Comparison of ENCODE assay signal across 26 mouse cellular contexts in genomic region chr12:69267956-69268632, GRCm38 (mm10). TPM values are rescaled to one million over a fixed set of nuclear protein-coding genes. Genes with fewer than 3 reads are reported as not detected.
DNase-seq lines count a peak whose midpoint lies in the region; ATAC-seq and TF ChIP-seq lines count a peak whose summit lies in the region.
"Had no signal": no experiment of that assay in that cellular context is flagged by ENCODE, and none has a peak within 500 bp of the region (broad histone marks: within the 10 kb centered on the region; RNA-seq: fewer than 3 reads in every experiment).

No protein-coding gene starts in this region.

- no peaks in the 10 kb centered on the region for H3K27me3 ChIP-seq in forebrain, postnatal 0 days (ENCODE audit: insufficient read depth, low read length)
- H3K27me3 ChIP-seq in forebrain, embryonic 15.5 days: no peaks in the 10 kb centered on the region
- H3K27me3 ChIP-seq: embryonic facial prominence, embryonic 12.5 days; heart, embryonic 12.5 days; limb, embryonic 12.5 days; liver, embryonic 15.5 days; midbrain, embryonic 12.5 days had no signal

- H3K27ac ChIP-seq in forebrain, postnatal 0 days (ENCODE audit: low read depth, low read length): no peak overlapping the region
- no peak overlapping the region for H3K27ac ChIP-seq in forebrain, embryonic 15.5 days (replicated peaks)
- H3K27ac ChIP-seq: embryonic facial prominence, embryonic 12.5 days; heart, adult 2 months; hindbrain, embryonic 14.5 days; limb, embryonic 12.5 days; liver, embryonic 15.5 days; midbrain, embryonic 12.5 days had no signal

- 66% methylated on average over 11 of the region's 11 CpGs for WGBS in forebrain, postnatal 0 days
- 71% methylated on average over 11 of the region's 11 CpGs for WGBS in forebrain, embryonic 15.5 days

- H3K4me2 ChIP-seq in forebrain, postnatal 0 days (ENCODE audit: low read depth): no peak overlapping the region; the same call in 1 of the 2 replicates
- no peak overlapping the region for H3K4me2 ChIP-seq in forebrain, embryonic 15.5 days (replicated peaks)
- H3K4me2 ChIP-seq: embryonic facial prominence, embryonic 12.5 days; heart, embryonic 12.5 days; hindbrain, embryonic 14.5 days; limb, embryonic 12.5 days; liver, embryonic 15.5 days; lung, embryonic 14.5 days; midbrain, embryonic 12.5 days had no signal

- intact Hi-C loops in left cerebral cortex, postnatal 14 days (cut with DNase I): no loop called here

- H3K4me3 ChIP-seq in forebrain, postnatal 0 days (ENCODE audit: low read depth, low read length): no peak overlapping the region
- no peak overlapping the region for H3K4me3 ChIP-seq in forebrain, embryonic 15.5 days
- H3K4me3 ChIP-seq: embryonic facial prominence, embryonic 12.5 days; heart, adult 2 months; heart, embryonic 12.5 days; limb, embryonic 12.5 days; liver, embryonic 15.5 days; midbrain, embryonic 12.5 days had no signal

- no peaks in the 10 kb centered on the region for H3K36me3 ChIP-seq in forebrain, postnatal 0 days (ENCODE audit: insufficient read depth)
- H3K36me3 ChIP-seq in forebrain, embryonic 15.5 days: no peaks in the 10 kb centered on the region
- H3K36me3 ChIP-seq: embryonic facial prominence, embryonic 12.5 days; G1E; heart, embryonic 12.5 days; limb, embryonic 12.5 days; liver, embryonic 15.5 days; midbrain, embryonic 12.5 days had no signal

- H3K9me3 ChIP-seq in forebrain, postnatal 0 days (ENCODE audit: low read length): no peaks in the 10 kb centered on the region
- H3K9me3 ChIP-seq in forebrain, embryonic 15.5 days: no peaks in the 10 kb centered on the region
- H3K9me3 ChIP-seq: embryonic facial prominence, embryonic 12.5 days; G1E; heart, embryonic 12.5 days; limb, embryonic 12.5 days; liver, embryonic 15.5 days; midbrain, embryonic 12.5 days had no signal

- no peak overlapping the region for H3K9ac ChIP-seq in forebrain, postnatal 0 days
- no peak overlapping the region for H3K9ac ChIP-seq in forebrain, embryonic 15.5 days (replicated peaks)
- H3K9ac ChIP-seq: embryonic facial prominence, embryonic 12.5 days; heart, embryonic 12.5 days; hindbrain, embryonic 14.5 days; limb, embryonic 12.5 days; liver, embryonic 15.5 days; lung, embryonic 14.5 days; midbrain, embryonic 12.5 days had no signal

- TF ChIP-seq CTCF in forebrain, postnatal 0 days (IDR thresholded peaks at IDR 0.05; ENCODE audit: low read depth): no peak

- peak; percentile 35 for DNase-seq in forebrain, postnatal 0 days
- DNase-seq in left cerebral cortex, postnatal 14 days (ENCODE audit: low spot score in 2 of 2): peak; percentile 6 to 43
- no peak for DNase-seq in left cerebral cortex, adult 11 months (ENCODE audit: low spot score)
- DNase-seq in right cerebral cortex, postnatal 10 days (ENCODE audit: low spot score in 2 of 2): peak; percentile 27 to 38
- DNase-seq in right cerebral cortex, postnatal 25 days: no peak
- no peak for DNase-seq in lung, postnatal 25 days (ENCODE audit: low spot score)
- DNase-seq: adrenal gland, postnatal 10 days; cerebellum, adult 11-12 months; cerebellum, adult 9-11 months; embryo, embryonic 11 days; gastrocnemius, postnatal 36 days; heart, adult 2 months; kidney, adult 9 months; kidney, postnatal 10 days; lung, embryonic 14.5 days; lung, postnatal 14 days; thymus, postnatal 14 days had no signal

- peak; percentile 76 for ATAC-seq in forebrain, postnatal 0 days
- no peak; the same call in 1 of the 2 replicates for ATAC-seq in forebrain, embryonic 15.5 days (replicated peaks)
- ATAC-seq: intestine, postnatal 0 days had no signal

- H3K4me1 ChIP-seq in forebrain, postnatal 0 days (ENCODE audit: insufficient read depth): no peaks in the 10 kb centered on the region
- no peaks in the 10 kb centered on the region for H3K4me1 ChIP-seq in forebrain, embryonic 15.5 days
- H3K4me1 ChIP-seq: embryonic facial prominence, embryonic 12.5 days; heart, embryonic 12.5 days; limb, embryonic 12.5 days; liver, embryonic 15.5 days; midbrain, embryonic 12.5 days had no signal

RNA-seq across cellular contexts. Expression of gene Klhdc1, which starts 27.1 kb away (rescaled TPM):
- 11.2 and 12.8 TPM in 2 replicates for total RNA-seq in forebrain, postnatal 0 days (2014; rRNA removed)
- polyA plus RNA-seq in forebrain, postnatal 0 days (2015; fragmentation: Nextera tagmentation; extraction: Ambion mirVana): 22.0 and 23.7 TPM in 2 replicates
- 9.7 and 10.5 TPM in 2 replicates for polyA plus RNA-seq in forebrain, embryonic 15.5 days (2015; fragmentation: Nextera tagmentation; extraction: Ambion mirVana)
- total RNA-seq in left cerebral cortex, postnatal 14 days (2021): 10 to 100 TPM; 17.4 to 21.1 TPM

RNA-seq across cellular contexts. Expression of gene Klhdc2, which starts 28.4 kb away (rescaled TPM):
- total RNA-seq in forebrain, postnatal 0 days (2014; rRNA removed): 330 and 340 TPM in 2 replicates
- polyA plus RNA-seq in forebrain, postnatal 0 days (2015; fragmentation: Nextera tagmentation; extraction: Ambion mirVana): 260 and 264 TPM in 2 replicates
- 288 and 290 TPM in 2 replicates for polyA plus RNA-seq in forebrain, embryonic 15.5 days (2015; fragmentation: Nextera tagmentation; extraction: Ambion mirVana)
- 100 to 1,000 TPM; 132 to 136 TPM for total RNA-seq in left cerebral cortex, postnatal 14 days (2021)

RNA-seq across cellular contexts. Expression of gene Pole2, which starts 40.1 kb away (rescaled TPM):
- total RNA-seq in forebrain, postnatal 0 days (2014; rRNA removed): 3.8 and 5.0 TPM in 2 replicates
- 2.1 and 2.6 TPM in 2 replicates for polyA plus RNA-seq in forebrain, postnatal 0 days (2015; fragmentation: Nextera tagmentation; extraction: Ambion mirVana)
- polyA plus RNA-seq in forebrain, embryonic 15.5 days (2015; fragmentation: Nextera tagmentation; extraction: Ambion mirVana): 10.0 and 10.7 TPM in 2 replicates
- under 1 TPM; 0.75 to 0.76 TPM for total RNA-seq in left cerebral cortex, postnatal 14 days (2021)

Comparison
In these comparisons a context has a peak if more than half of its experiments do, and no peak if none do; other contexts are left out.
1. DNase-seq: peak in forebrain, postnatal 0 days (single experiment), left cerebral cortex, postnatal 14 days (2 of 2) and right cerebral cortex, postnatal 10 days (2 of 2); none in left cerebral cortex, adult 11 months (single experiment), right cerebral cortex, postnatal 25 days (single experiment) and lung, postnatal 25 days (single experiment).